ENCODE assay signal across 9 mouse cellular contexts in genomic region chr4:88867926-88868911, GRCm38 (mm10). TPM values are rescaled to one million over a fixed set of nuclear protein-coding genes. Genes with fewer than 3 reads are reported as not detected.
A peak's percentile ranks its signal among the peaks of the same experiment; 100 is the strongest.
DNase-seq lines count a peak whose midpoint lies in the region; ATAC-seq and TF ChIP-seq lines count a peak whose summit lies in the region.
"Had no signal": no experiment of that assay in that cellular context is flagged by ENCODE, and none has a peak within 500 bp of the region (broad histone marks: within the 10 kb centered on the region; RNA-seq: fewer than 3 reads in every experiment).

No protein-coding gene starts in this region.

- peak in 1 of 2 experiments; percentile 28 for DNase-seq in left cerebral cortex, adult 2 months (ENCODE audit: extremely low spot score in 1 of 2, low spot score in 2 of 2)
- no peak for DNase-seq in left cerebral cortex, adult 9 months (ENCODE audit: low spot score in 2 of 2)
- DNase-seq in adrenal gland, postnatal 14 days = peak; percentile 41
- DNase-seq in forebrain, embryonic 14.5 days (ENCODE audit: low spot score) = peak; percentile 67
- peak; percentile 66 for DNase-seq in hindbrain, postnatal 0 days (ENCODE audit: low spot score)
- DNase-seq in liver, postnatal 0 days = peak; percentile 74

- intact Hi-C loops in left cerebral cortex, adult 2 months (cut with DNase I) = loop anchor here (5.0 kb wide), 1 partner anchor 659 kb away; no protein-coding TSS in a partner anchor

- H3K9me3 ChIP-seq in forebrain, embryonic 14.5 days (replicated peaks; ENCODE audit: control insufficient read depth, low read length) = no peaks in the 10 kb centered on the region
- H3K9me3 ChIP-seq in hindbrain, postnatal 0 days (ENCODE audit: low read length) = no peaks in the 10 kb centered on the region
- H3K9me3 ChIP-seq in liver, postnatal 0 days (ENCODE audit: low read length) = no peaks in the 10 kb centered on the region
- no peaks in the 10 kb centered on the region for H3K9me3 ChIP-seq in neural tube, embryonic 13.5 days

- H3K4me2 ChIP-seq in forebrain, embryonic 14.5 days (ENCODE audit: low read length) = peak overlapping the region; percentile 62
- H3K4me2 ChIP-seq in hindbrain, postnatal 0 days (ENCODE audit: low read depth, low read length) = peak overlapping the region; percentile 97
- H3K4me2 ChIP-seq in liver, postnatal 0 days (ENCODE audit: low read depth, low read length) = peak overlapping the region; percentile 94
- peak overlapping the region; percentile 75 for H3K4me2 ChIP-seq in neural tube, embryonic 13.5 days

- peak overlapping the region; percentile 50 for H3K4me3 ChIP-seq in left cerebral cortex, adult 2 months
- H3K4me3 ChIP-seq in forebrain, embryonic 14.5 days (ENCODE audit: low read depth, low read length) = peak overlapping the region; percentile 45
- peak overlapping the region; percentile 51 for H3K4me3 ChIP-seq in hindbrain, postnatal 0 days (ENCODE audit: low read length)
- H3K4me3 ChIP-seq in liver, postnatal 0 days (ENCODE audit: low read depth, low read length) = peak overlapping the region; percentile 65
- H3K4me3 ChIP-seq in neural tube, embryonic 13.5 days = peak overlapping the region; percentile 50

- no peaks in the 10 kb centered on the region for H3K4me1 ChIP-seq in forebrain, embryonic 14.5 days (ENCODE audit: control insufficient read depth, insufficient read depth, low read length)
- no peaks in the 10 kb centered on the region for H3K4me1 ChIP-seq in hindbrain, postnatal 0 days (ENCODE audit: insufficient read depth, low read length)
- peaks cover 12% of the 10 kb centered on the region for H3K4me1 ChIP-seq in liver, postnatal 0 days (ENCODE audit: insufficient read depth)
- H3K4me1 ChIP-seq in neural tube, embryonic 13.5 days (replicated peaks) = peaks cover 12% of the 10 kb centered on the region

- WGBS in forebrain, embryonic 14.5 days = 7% methylated on average over 30 of the region's 31 CpGs
- WGBS in hindbrain, postnatal 0 days = 7% methylated on average over 31 of the region's 31 CpGs
- WGBS in liver, postnatal 0 days (ENCODE audit: insufficient replicate concordance) = 6% methylated on average over 30 of the region's 31 CpGs
- 8% methylated on average over 31 of the region's 31 CpGs for WGBS in neural tube, embryonic 13.5 days

- no peak for TF ChIP-seq EP300 in liver, postnatal 0 days (IDR thresholded peaks at IDR 0.05; ENCODE audit: low read depth)

- H3K27me3 ChIP-seq in forebrain, embryonic 14.5 days (replicated peaks; ENCODE audit: control insufficient read depth, insufficient read depth, low read length) = no peaks in the 10 kb centered on the region
- H3K27me3 ChIP-seq in hindbrain, postnatal 0 days (ENCODE audit: insufficient read depth, low read length) = no peaks in the 10 kb centered on the region
- H3K27me3 ChIP-seq in liver, postnatal 0 days (ENCODE audit: insufficient read depth, low read length) = no peaks in the 10 kb centered on the region
- peaks cover 28% of the 10 kb centered on the region for H3K27me3 ChIP-seq in neural tube, embryonic 13.5 days

- H3K36me3 ChIP-seq in forebrain, embryonic 14.5 days (ENCODE audit: control insufficient read depth, insufficient read depth, low read length) = no peaks in the 10 kb centered on the region
- no peaks in the 10 kb centered on the region for H3K36me3 ChIP-seq in hindbrain, postnatal 0 days (ENCODE audit: insufficient read depth, low read length)
- H3K36me3 ChIP-seq in liver, postnatal 0 days (replicated peaks; ENCODE audit: insufficient read depth, low read length) = no peaks in the 10 kb centered on the region
- no peaks in the 10 kb centered on the region for H3K36me3 ChIP-seq in neural tube, embryonic 13.5 days

- no peak for TF ChIP-seq CTCF in left cerebral cortex, adult 2 months (IDR thresholded peaks at IDR 0.05)
- TF ChIP-seq CTCF in hindbrain, postnatal 0 days (IDR thresholded peaks at IDR 0.05; ENCODE audit: low read depth) = no peak
- TF ChIP-seq CTCF in liver, postnatal 0 days (IDR thresholded peaks at IDR 0.05; ENCODE audit: low read depth) = no peak

- H3K27ac ChIP-seq in left cerebral cortex, adult 2 months = no peak overlapping the region
- no peak overlapping the region for H3K27ac ChIP-seq in forebrain, embryonic 14.5 days (ENCODE audit: low read depth, low read length)
- no peak overlapping the region for H3K27ac ChIP-seq in hindbrain, postnatal 0 days
- H3K27ac ChIP-seq in liver, postnatal 0 days (ENCODE audit: low read depth) = 0 out of 2 replicates have a peak overlapping the region, but pooled peaks have one; percentile 13
- H3K27ac ChIP-seq in neural tube, embryonic 13.5 days (replicated peaks) = no peak overlapping the region

- peak; percentile 79 for ATAC-seq in forebrain, embryonic 14.5 days
- peak; percentile 85 for ATAC-seq in hindbrain, postnatal 0 days
- ATAC-seq in liver, postnatal 0 days = peak; percentile 70
- peak; percentile 73 for ATAC-seq in neural tube, embryonic 13.5 days (ENCODE audit: low read depth)
- ATAC-seq in monocyte, adult 5-6 weeks (replicated peaks; ENCODE audit: insufficient number of reproducible peaks, low FRiP score, low TSS enrichment, poor library complexity, severe bottlenecking) = no peak

- H3K9ac ChIP-seq in forebrain, embryonic 14.5 days (ENCODE audit: low read length) = peak overlapping the region; percentile 59
- peak overlapping the region; percentile 53 for H3K9ac ChIP-seq in hindbrain, postnatal 0 days (replicated peaks; ENCODE audit: low read length)
- peak overlapping the region; percentile 66 for H3K9ac ChIP-seq in liver, postnatal 0 days (replicated peaks)
- peak overlapping the region; percentile 65 for H3K9ac ChIP-seq in neural tube, embryonic 13.5 days

RNA-seq across cellular contexts. Expression of gene Ifne, which starts 11.8 kb away (rescaled TPM):
- total RNA-seq in left cerebral cortex, adult 2 months (2021) = not detected
- total RNA-seq in adrenal gland, postnatal 14 days (2021) = not detected in 2 replicates
- polyA plus RNA-seq in forebrain, embryonic 14.5 days (2014; fragmentation: Nextera tagmentation; extraction: Ambion mirVana) = not detected in 2 replicates
- total RNA-seq in hindbrain, postnatal 0 days (2014; rRNA removed) = not detected in 2 replicates
- not detected in 2 replicates for polyA plus RNA-seq in hindbrain, postnatal 0 days (2015; fragmentation: Nextera tagmentation; extraction: Ambion mirVana)
- not detected in 2 replicates for polyA plus RNA-seq in liver, postnatal 0 days (2015; fragmentation: Nextera tagmentation; extraction: Ambion mirVana)
- not detected in 2 replicates for polyA plus RNA-seq in neural tube, embryonic 13.5 days (2015; fragmentation: Nextera tagmentation; extraction: Ambion mirVana)
- total RNA-seq in monocyte, adult 5-6 weeks (2017) = not detected in 3 replicates
- polyA plus RNA-seq: large intestine, adult 2 months had no signal

RNA-seq across cellular contexts. Expression of gene Ifna1, which starts 18.3 kb away (rescaled TPM):
- total RNA-seq in left cerebral cortex, adult 2 months (2021) = not detected
- not detected in 2 replicates for total RNA-seq in adrenal gland, postnatal 14 days (2021)
- not detected in 2 replicates for polyA plus RNA-seq in forebrain, embryonic 14.5 days (2014; fragmentation: Nextera tagmentation; extraction: Ambion mirVana)
- not detected in 2 replicates for total RNA-seq in hindbrain, postnatal 0 days (2014; rRNA removed)
- not detected in 2 replicates for polyA plus RNA-seq in hindbrain, postnatal 0 days (2015; fragmentation: Nextera tagmentation; extraction: Ambion mirVana)
- not detected in 2 replicates for polyA plus RNA-seq in liver, postnatal 0 days (2015; fragmentation: Nextera tagmentation; extraction: Ambion mirVana)
- not detected in 2 replicates for polyA plus RNA-seq in neural tube, embryonic 13.5 days (2015; fragmentation: Nextera tagmentation; extraction: Ambion mirVana)
- total RNA-seq in monocyte, adult 5-6 weeks (2017) = not detected in 3 replicates
- polyA plus RNA-seq: large intestine, adult 2 months had no signal

RNA-seq across cellular contexts. Expression of gene Ifna4, which starts 26.6 kb away (rescaled TPM):
- total RNA-seq in left cerebral cortex, adult 2 months (2021) = not detected
- not detected in 2 replicates for total RNA-seq in adrenal gland, postnatal 14 days (2021)
- not detected in 2 replicates for polyA plus RNA-seq in forebrain, embryonic 14.5 days (2014; fragmentation: Nextera tagmentation; extraction: Ambion mirVana)
- not detected in 2 replicates for total RNA-seq in hindbrain, postnatal 0 days (2014; rRNA removed)
- polyA plus RNA-seq in hindbrain, postnatal 0 days (2015; fragmentation: Nextera tagmentation; extraction: Ambion mirVana) = not detected in 2 replicates
- polyA plus RNA-seq in liver, postnatal 0 days (2015; fragmentation: Nextera tagmentation; extraction: Ambion mirVana) = not detected in 2 replicates
- polyA plus RNA-seq in neural tube, embryonic 13.5 days (2015; fragmentation: Nextera tagmentation; extraction: Ambion mirVana) = not detected in 2 replicates
- total RNA-seq in monocyte, adult 5-6 weeks (2017) = not detected in 3 replicates
- polyA plus RNA-seq: large intestine, adult 2 months had no signal

RNA-seq across cellular contexts. Expression of gene Ifna5, which starts 32.9 kb away (rescaled TPM):
- not detected for total RNA-seq in left cerebral cortex, adult 2 months (2021)
- not detected in 2 replicates for total RNA-seq in adrenal gland, postnatal 14 days (2021)
- not detected in 2 replicates for polyA plus RNA-seq in forebrain, embryonic 14.5 days (2014; fragmentation: Nextera tagmentation; extraction: Ambion mirVana)
- total RNA-seq in hindbrain, postnatal 0 days (2014; rRNA removed) = not detected in 2 replicates
- polyA plus RNA-seq in hindbrain, postnatal 0 days (2015; fragmentation: Nextera tagmentation; extraction: Ambion mirVana) = not detected in 2 replicates
- polyA plus RNA-seq in liver, postnatal 0 days (2015; fragmentation: Nextera tagmentation; extraction: Ambion mirVana) = not detected in 2 replicates
- not detected in 2 replicates for polyA plus RNA-seq in neural tube, embryonic 13.5 days (2015; fragmentation: Nextera tagmentation; extraction: Ambion mirVana)
- not detected in 3 replicates for total RNA-seq in monocyte, adult 5-6 weeks (2017)
- polyA plus RNA-seq: large intestine, adult 2 months had no signal

RNA-seq across cellular contexts. Expression of gene Ifna6, which starts 41.0 kb away (rescaled TPM):
- not detected for total RNA-seq in left cerebral cortex, adult 2 months (2021)
- not detected in 2 replicates for total RNA-seq in adrenal gland, postnatal 14 days (2021)
- polyA plus RNA-seq in forebrain, embryonic 14.5 days (2014; fragmentation: Nextera tagmentation; extraction: Ambion mirVana) = not detected in 2 replicates
- total RNA-seq in hindbrain, postnatal 0 days (2014; rRNA removed) = not detected in 2 replicates
- polyA plus RNA-seq in hindbrain, postnatal 0 days (2015; fragmentation: Nextera tagmentation; extraction: Ambion mirVana) = not detected in 2 replicates
- polyA plus RNA-seq in liver, postnatal 0 days (2015; fragmentation: Nextera tagmentation; extraction: Ambion mirVana) = not detected in 2 replicates
- polyA plus RNA-seq in neural tube, embryonic 13.5 days (2015; fragmentation: Nextera tagmentation; extraction: Ambion mirVana) = not detected in 2 replicates
- total RNA-seq in monocyte, adult 5-6 weeks (2017) = not detected in 3 replicates
- polyA plus RNA-seq: large intestine, adult 2 months had no signal

Comparison
In these comparisons a context has a peak if more than half of its experiments do, and no peak if none do; other contexts are left out.
1. DNase-seq: peak in adrenal gland, postnatal 14 days (single experiment), forebrain, embryonic 14.5 days (single experiment), hindbrain, postnatal 0 days (single experiment) and liver, postnatal 0 days (single experiment); none in left cerebral cortex, adult 9 months (0 of 2).
2. Peak in every context shown above with its lines, with median percentiles within 50 percentile points of each other: H3K4me3 ChIP-seq, H3K4me2 ChIP-seq and H3K9ac ChIP-seq.